Mouse (Mus musculus) cortical plate, adult 2 months (tissue): ENCODE measurements around the gene Igbp1b.

Experiments
- CTCF ChIP-seq: fragments of 200-500 bp; IDR thresholded peaks from 2 replicates; pipeline ENCODE4 v1.5.1; 2011; ENCODE audit warnings: mild to moderate bottlenecking, control low read depth, low read length; ENCODE audit not compliant: insufficient read depth; ENCODE audit errors: extremely low read depth
- POLR2A ChIP-seq: fragments of 200-500 bp; IDR thresholded peaks from 2 replicates; pipeline ENCODE4 v1.6.1; 2011; ENCODE audit warnings: mild to moderate bottlenecking, low read length, control low read depth; ENCODE audit not compliant: insufficient read depth; ENCODE audit errors: extremely low read depth

DNA sequence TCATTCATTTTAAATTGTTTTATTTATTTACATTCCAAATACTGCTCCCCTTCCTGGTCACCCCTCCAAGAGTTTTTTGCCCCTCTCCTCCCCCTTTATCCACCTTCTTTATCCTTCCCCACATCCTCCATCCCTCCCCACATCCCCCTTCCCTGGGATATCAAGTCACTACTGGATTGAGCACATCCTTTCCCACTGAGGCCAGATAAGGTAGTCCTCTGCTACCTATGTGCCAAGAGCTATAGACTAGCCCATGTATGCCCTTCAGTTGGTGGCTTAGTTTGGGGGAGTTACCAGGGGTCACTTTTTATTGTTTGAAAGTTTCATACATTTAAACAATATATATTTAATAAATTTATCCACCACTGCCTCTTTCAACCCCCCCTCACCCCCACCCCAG is 24.6 kb upstream of the Igbp1b start:
- TF ChIP-seq CTCF, result no peak
- no peak for TF ChIP-seq POLR2A
